Mouse (Mus musculus): ENCODE measurements around the gene Gm2696. TPM values are rescaled to one million over a fixed set of nuclear protein-coding genes. Genes with fewer than 3 reads are reported as not detected.
"Not testable (repeated sequence)": the region's sequence is repeated elsewhere in the genome, so short reads cannot be mapped to it uniquely, and the experiment has no call there.

The Gm2696 gene
- not detected in 2 replicates for total RNA-seq (2014; rRNA removed; ENCODE audit: low replicate concordance)
- not detected in 2 replicates for polyA plus RNA-seq (2015; fragmentation: Nextera tagmentation; extraction: Ambion mirVana)

- H3K4me1 ChIP-seq (ENCODE audit: control insufficient read depth, insufficient read depth), result no peaks in the 10 kb centered on the region
- WGBS, result 32% methylated on average over 4 of the region's 4 CpGs
- DNase-seq (ENCODE audit: low spot score) (no peak), ATAC-seq (ENCODE audit: insufficient read depth, low read depth) (no peak)
- H3K4me3 ChIP-seq (ENCODE audit: low read depth, low read length), result no peak within 1 kb of the TSS
- H3K9ac ChIP-seq (replicated peaks; ENCODE audit: low read depth, low read length), result no peak within 1 kb of the TSS
- H3K9me3 ChIP-seq (replicated peaks; ENCODE audit: control insufficient read depth, low read length), result no peaks in the 10 kb centered on the region
- no peaks in the 10 kb centered on the region for H3K36me3 ChIP-seq (replicated peaks; ENCODE audit: control insufficient read depth, insufficient read depth, low read length)
- no peaks in the 10 kb centered on the region for H3K27me3 ChIP-seq (ENCODE audit: control insufficient read depth, insufficient read depth, low read length)
- no peak for TF ChIP-seq EP300 (IDR thresholded peaks at IDR 0.05; ENCODE audit: low read depth)
- TF ChIP-seq CTCF (IDR thresholded peaks at IDR 0.05; ENCODE audit: low read depth), result no peak
- no peak within 1 kb of the TSS for H3K4me2 ChIP-seq (ENCODE audit: low read depth, low read length)
- H3K27ac ChIP-seq (ENCODE audit: low read depth), result no peak within 1 kb of the TSS
Observed at GRCm38 (mm10) chr10:77814382-77814781, at the start of gene Gm2696. Gm2696 (plus strand) TSS chr10:77814682.

- Histone ChIP-seq H3K4me3 (ENCODE audit: low read depth, low read length) (no peak overlapping the region), H3K4me1 (ENCODE audit: control insufficient read depth, insufficient read depth) (no peaks in the 10 kb centered on the region), H3K4me2 (ENCODE audit: low read depth, low read length) (no peak overlapping the region), H3K9me3 (replicated peaks; ENCODE audit: control insufficient read depth, low read length) (no peaks in the 10 kb centered on the region), H3K27me3 (ENCODE audit: control insufficient read depth, insufficient read depth, low read length) (no peaks in the 10 kb centered on the region), H3K36me3 (replicated peaks; ENCODE audit: control insufficient read depth, insufficient read depth, low read length) (no peaks in the 10 kb centered on the region), H3K9ac (replicated peaks; ENCODE audit: low read depth, low read length) (no peak overlapping the region), H3K27ac (ENCODE audit: low read depth) (no peak overlapping the region)
- WGBS, result 64% methylated on average over 1 of the region's 1 CpGs
- no peak for DNase-seq (ENCODE audit: low spot score)
- no peak for ATAC-seq (ENCODE audit: insufficient read depth, low read depth)
- TF ChIP-seq EP300 (IDR thresholded peaks at IDR 0.05; ENCODE audit: low read depth) (no peak), CTCF (IDR thresholded peaks at IDR 0.05; ENCODE audit: low read depth) (no peak)
Observed at GRCm38 (mm10) chr10:77769727-77770126, 44.8 kb upstream of the Gm2696 start.

GRCm38 (mm10) chr10:77771225-77771624, 43.3 kb upstream of the Gm2696 start, which contains the start of gene Gm3238:
Gm3238 (minus strand) TSS chr10:77771325.
- not testable (repeated sequence) for DNase-seq (ENCODE audit: low spot score); H3K9me3 ChIP-seq (replicated peaks; ENCODE audit: control insufficient read depth, low read length); H3K4me3 ChIP-seq (ENCODE audit: low read depth, low read length); H3K4me1 ChIP-seq (ENCODE audit: control insufficient read depth, insufficient read depth); ATAC-seq (ENCODE audit: insufficient read depth, low read depth); H3K27ac ChIP-seq (ENCODE audit: low read depth); H3K4me2 ChIP-seq (ENCODE audit: low read depth, low read length); H3K36me3 ChIP-seq (replicated peaks; ENCODE audit: control insufficient read depth, insufficient read depth, low read length); H3K9ac ChIP-seq (replicated peaks; ENCODE audit: low read depth, low read length); H3K27me3 ChIP-seq (ENCODE audit: control insufficient read depth, insufficient read depth, low read length)
- WGBS, result no CpG with 5 or more reads among the region's 1 CpGs

GRCm38 (mm10) chr10:77772142-77772541, 42.3 kb upstream of the Gm2696 start:
- H3K9me3 ChIP-seq (replicated peaks; ENCODE audit: control insufficient read depth, low read length); H3K4me2 ChIP-seq (ENCODE audit: low read depth, low read length); H3K4me3 ChIP-seq (ENCODE audit: low read depth, low read length); H3K4me1 ChIP-seq (ENCODE audit: control insufficient read depth, insufficient read depth); H3K27ac ChIP-seq (ENCODE audit: low read depth); H3K36me3 ChIP-seq (replicated peaks; ENCODE audit: control insufficient read depth, insufficient read depth, low read length); H3K27me3 ChIP-seq (ENCODE audit: control insufficient read depth, insufficient read depth, low read length); H3K9ac ChIP-seq (replicated peaks; ENCODE audit: low read depth, low read length); DNase-seq (ENCODE audit: low spot score): not testable (repeated sequence)
- WGBS, result no CpG with 5 or more reads among the region's 3 CpGs
- peak; percentile 81 for ATAC-seq (ENCODE audit: insufficient read depth, low read depth)

GRCm38 (mm10) chr10:77776844-77777243, 37.6 kb upstream of the Gm2696 start, which contains the start of gene Gm7138:
Gm7138 (minus strand) TSS chr10:77776944.
- H3K9me3 ChIP-seq (replicated peaks; ENCODE audit: control insufficient read depth, low read length); H3K27me3 ChIP-seq (ENCODE audit: control insufficient read depth, insufficient read depth, low read length); ATAC-seq (ENCODE audit: insufficient read depth, low read depth); DNase-seq (ENCODE audit: low spot score); H3K27ac ChIP-seq (ENCODE audit: low read depth); H3K4me1 ChIP-seq (ENCODE audit: control insufficient read depth, insufficient read depth); H3K9ac ChIP-seq (replicated peaks; ENCODE audit: low read depth, low read length); H3K36me3 ChIP-seq (replicated peaks; ENCODE audit: control insufficient read depth, insufficient read depth, low read length); H3K4me3 ChIP-seq (ENCODE audit: low read depth, low read length); H3K4me2 ChIP-seq (ENCODE audit: low read depth, low read length): not testable (repeated sequence)
- WGBS, result 20% methylated on average over 1 of the region's 1 CpGs

- not testable (repeated sequence) for H3K27me3 ChIP-seq (ENCODE audit: control insufficient read depth, insufficient read depth, low read length); H3K9ac ChIP-seq (replicated peaks; ENCODE audit: low read depth, low read length); H3K36me3 ChIP-seq (replicated peaks; ENCODE audit: control insufficient read depth, insufficient read depth, low read length); H3K4me3 ChIP-seq (ENCODE audit: low read depth, low read length); ATAC-seq (ENCODE audit: insufficient read depth, low read depth); H3K4me1 ChIP-seq (ENCODE audit: control insufficient read depth, insufficient read depth); H3K4me2 ChIP-seq (ENCODE audit: low read depth, low read length); H3K27ac ChIP-seq (ENCODE audit: low read depth); DNase-seq (ENCODE audit: low spot score); H3K9me3 ChIP-seq (replicated peaks; ENCODE audit: control insufficient read depth, low read length)
- WGBS, result no CpG with 5 or more reads among the region's 1 CpGs
Observed at GRCm38 (mm10) chr10:77782442-77782841, 32.0 kb upstream of the Gm2696 start, which contains the start of gene Gm3250. Gm3250 (minus strand) TSS chr10:77782542.

- ATAC-seq (ENCODE audit: insufficient read depth, low read depth), result peak; percentile 88
- not testable (repeated sequence) for H3K27ac ChIP-seq (ENCODE audit: low read depth); H3K27me3 ChIP-seq (ENCODE audit: control insufficient read depth, insufficient read depth, low read length); H3K4me1 ChIP-seq (ENCODE audit: control insufficient read depth, insufficient read depth); H3K36me3 ChIP-seq (replicated peaks; ENCODE audit: control insufficient read depth, insufficient read depth, low read length); DNase-seq (ENCODE audit: low spot score); H3K9me3 ChIP-seq (replicated peaks; ENCODE audit: control insufficient read depth, low read length); H3K4me2 ChIP-seq (ENCODE audit: low read depth, low read length); H3K9ac ChIP-seq (replicated peaks; ENCODE audit: low read depth, low read length); H3K4me3 ChIP-seq (ENCODE audit: low read depth, low read length)
- WGBS, result 10% methylated on average over 1 of the region's 3 CpGs
Observed at GRCm38 (mm10) chr10:77783396-77783795, 31.1 kb upstream of the Gm2696 start.

GRCm38 (mm10) chr10:77787876-77788275, 26.6 kb upstream of the Gm2696 start, which contains the start of gene Gm7137:
Gm7137 (minus strand) TSS chr10:77788200.
- not testable (repeated sequence) for H3K27me3 ChIP-seq (ENCODE audit: control insufficient read depth, insufficient read depth, low read length); DNase-seq (ENCODE audit: low spot score); H3K4me1 ChIP-seq (ENCODE audit: control insufficient read depth, insufficient read depth); H3K9ac ChIP-seq (replicated peaks; ENCODE audit: low read depth, low read length); H3K27ac ChIP-seq (ENCODE audit: low read depth); H3K4me3 ChIP-seq (ENCODE audit: low read depth, low read length); H3K4me2 ChIP-seq (ENCODE audit: low read depth, low read length); H3K36me3 ChIP-seq (replicated peaks; ENCODE audit: control insufficient read depth, insufficient read depth, low read length); H3K9me3 ChIP-seq (replicated peaks; ENCODE audit: control insufficient read depth, low read length); ATAC-seq (ENCODE audit: insufficient read depth, low read depth)
- 60% methylated on average over 1 of the region's 1 CpGs for WGBS

Measured in heart, postnatal 0 days (tissue).